Mouse (Mus musculus): Measurements from ENCODE around the gene Prdm16.

Gene Prdm16

GRCm38 (mm10) chr4:154639591-154640442 is 3.1 kb upstream of the Prdm16 start:
- no peak for DNase-seq

DNA sequence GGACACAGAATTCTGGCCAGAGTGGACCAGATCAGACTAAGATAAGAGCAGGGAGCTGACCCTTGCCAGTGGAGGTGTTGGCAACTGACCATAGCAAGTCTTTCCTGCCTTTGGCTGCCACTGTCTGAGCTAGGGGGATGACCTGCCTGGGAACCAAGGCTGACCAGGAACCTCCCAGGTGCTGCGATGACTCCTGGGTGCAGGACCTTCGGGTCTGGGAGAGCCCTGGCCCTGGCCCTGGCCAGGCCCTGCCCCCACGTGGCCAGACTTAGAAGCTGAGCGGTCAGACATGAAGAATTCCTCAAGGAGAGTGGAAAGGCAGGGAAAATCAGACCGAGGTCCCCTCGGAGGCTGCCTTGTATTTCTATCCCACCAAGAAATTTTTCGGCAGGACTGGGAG is 2.5 kb upstream of the Prdm16 start:
- no peak for DNase-seq

- no peak for DNase-seq
These were observed 1.7 kb upstream of the Prdm16 start for GRCm38 (mm10) chr4:154638320-154638886.

DNA sequence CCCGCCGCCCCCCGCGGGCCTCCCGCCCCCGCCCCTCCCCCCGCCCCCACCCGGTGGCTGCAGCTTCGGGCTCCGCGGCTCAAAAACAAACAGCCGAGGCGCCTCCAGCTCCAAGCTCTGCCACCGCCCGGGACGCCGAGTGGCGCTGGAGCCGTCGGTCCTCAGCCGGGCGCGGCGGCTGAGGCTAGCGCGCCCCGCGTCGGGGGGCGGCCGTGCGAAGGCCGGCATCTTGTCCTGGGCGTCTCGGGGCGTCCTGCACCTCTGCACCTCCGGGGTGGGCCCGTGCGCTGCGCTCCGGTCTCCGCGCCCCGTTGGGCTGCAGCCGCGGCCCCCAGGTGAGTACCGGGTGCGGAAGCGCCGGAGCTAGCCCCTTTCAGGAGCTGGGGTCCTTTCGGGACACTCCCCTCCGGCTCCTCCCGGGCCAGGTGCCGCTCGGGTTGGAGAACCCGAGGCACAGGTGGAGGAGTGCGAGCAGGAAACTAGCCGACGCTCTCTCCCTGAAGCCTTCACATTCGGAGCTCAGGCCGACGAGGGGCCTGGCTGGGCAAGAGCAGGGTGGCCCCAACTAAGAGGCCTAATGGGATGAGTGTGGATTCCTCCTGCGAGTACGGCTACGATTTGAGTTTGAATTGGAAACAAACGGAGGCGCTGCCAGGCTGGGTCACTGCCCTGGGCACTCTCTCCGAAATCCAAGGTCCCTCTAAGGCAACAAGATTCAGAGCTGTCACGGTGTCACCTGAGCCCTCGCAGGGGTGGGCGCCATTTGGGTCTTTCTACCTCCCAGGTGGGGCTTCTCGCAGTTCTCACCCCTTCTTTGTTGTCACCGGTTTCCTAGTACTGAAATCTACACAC is 1.0 kb upstream of the Prdm16 start:
- DNase-seq: no peak

- DNase-seq: no peak
These were observed 630 bp downstream of the Prdm16 start for GRCm38 (mm10) chr4:154636053-154636433.

- no peak for DNase-seq
These were observed 1.2 kb downstream of the Prdm16 start for GRCm38 (mm10) chr4:154635241-154636052.

- no peak for DNase-seq
These were observed 2.0 kb downstream of the Prdm16 start for GRCm38 (mm10) chr4:154634470-154635240.

- no peak for DNase-seq
These were observed 2.7 kb downstream of the Prdm16 start for GRCm38 (mm10) chr4:154634001-154634400.

- no peak for DNase-seq
These were observed 3.6 kb downstream of the Prdm16 start for GRCm38 (mm10) chr4:154632800-154633764.

GRCm38 (mm10) chr4:154630763-154631162 is 5.9 kb downstream of the Prdm16 start:
- DNase-seq: no peak

DNA sequence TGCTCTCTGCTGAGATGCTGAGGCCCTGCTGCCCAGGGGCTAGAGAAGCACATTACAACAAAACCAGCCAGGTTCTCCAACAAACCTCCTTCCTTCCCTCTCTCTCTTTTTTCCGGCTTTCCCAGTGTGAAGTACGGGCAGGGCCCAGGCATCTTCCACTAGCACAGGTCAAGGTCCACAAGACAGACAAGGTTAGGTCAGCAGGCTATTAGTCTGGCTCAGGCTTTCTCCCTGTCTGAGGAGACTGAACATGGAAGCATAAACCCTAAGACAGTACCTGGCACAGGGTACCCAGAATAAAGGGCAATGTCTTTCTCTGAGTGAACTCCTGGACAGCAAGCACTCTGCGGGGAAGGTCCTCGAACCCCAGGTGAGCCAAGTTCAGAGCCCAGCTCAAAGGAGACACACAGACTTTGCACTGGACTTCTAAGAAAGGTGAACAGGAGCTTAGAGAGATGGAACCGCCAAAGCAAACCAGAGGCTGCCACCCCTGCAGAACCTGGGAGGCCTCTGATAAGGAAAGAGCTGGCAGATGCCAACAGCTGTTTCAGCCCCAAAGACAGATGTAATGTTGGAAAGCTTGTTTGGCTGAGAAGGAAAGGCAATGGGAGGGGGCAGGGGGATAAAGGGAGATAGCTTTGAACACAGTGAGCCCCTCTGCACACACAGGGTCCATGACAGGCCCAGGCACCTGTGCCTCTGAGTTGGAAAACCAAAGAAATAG is 9.1 kb downstream of the Prdm16 start:
- DNase-seq: no peak

DNA sequence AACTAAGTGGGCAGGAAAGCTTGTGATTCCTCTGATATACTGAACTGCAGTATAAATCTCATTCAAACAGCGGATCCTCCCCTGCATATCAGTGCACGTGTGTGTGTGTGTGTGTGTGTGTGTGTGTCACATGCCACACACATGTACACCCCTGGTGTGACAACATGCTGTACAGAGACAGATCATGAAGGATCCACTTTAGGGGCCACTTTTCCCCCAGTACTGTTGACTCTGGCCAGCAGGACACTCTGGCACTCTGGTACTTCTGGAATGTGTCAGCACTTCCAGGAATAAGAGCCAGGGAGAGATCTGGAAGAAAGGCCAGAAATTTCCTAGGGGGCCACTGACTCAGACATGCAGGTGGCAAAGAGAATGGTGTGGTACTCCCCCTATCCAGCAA is 10.4 kb downstream of the Prdm16 start:
- DNase-seq: no peak

- DNase-seq: no peak
These were observed 11.0 kb downstream of the Prdm16 start for GRCm38 (mm10) chr4:154625710-154626109.

GRCm38 (mm10) chr4:154623241-154623640 is 13.4 kb downstream of the Prdm16 start:
- no peak for DNase-seq

- no peak for DNase-seq
These were observed 14.2 kb downstream of the Prdm16 start for GRCm38 (mm10) chr4:154622521-154622920.

DNA sequence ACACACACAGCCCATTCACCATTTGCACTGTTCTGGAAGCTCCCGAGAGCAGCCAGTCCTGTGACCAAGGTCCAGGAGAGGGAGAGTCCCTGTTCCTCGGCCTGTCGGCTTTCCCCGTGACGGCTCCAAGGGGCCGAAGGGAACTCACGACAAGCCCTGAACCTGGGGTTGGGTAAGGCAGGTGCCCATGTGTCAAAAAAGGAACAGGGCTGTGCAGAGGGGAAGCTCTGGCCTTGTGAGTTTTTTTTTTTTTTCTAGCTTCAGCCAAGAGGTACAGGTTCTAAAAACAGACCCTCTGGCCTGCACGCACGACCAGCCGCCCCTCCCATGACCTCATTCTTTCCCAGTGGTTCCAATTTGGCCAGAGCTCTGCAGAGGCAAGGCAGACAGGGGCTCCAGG is 25.5 kb downstream of the Prdm16 start:
- DNase-seq: no peak

- no peak for DNase-seq
These were observed 28.9 kb downstream of the Prdm16 start for GRCm38 (mm10) chr4:154607724-154608123.

- no peak for DNase-seq
These were observed 32.2 kb downstream of the Prdm16 start for GRCm38 (mm10) chr4:154604442-154604830.

DNA sequence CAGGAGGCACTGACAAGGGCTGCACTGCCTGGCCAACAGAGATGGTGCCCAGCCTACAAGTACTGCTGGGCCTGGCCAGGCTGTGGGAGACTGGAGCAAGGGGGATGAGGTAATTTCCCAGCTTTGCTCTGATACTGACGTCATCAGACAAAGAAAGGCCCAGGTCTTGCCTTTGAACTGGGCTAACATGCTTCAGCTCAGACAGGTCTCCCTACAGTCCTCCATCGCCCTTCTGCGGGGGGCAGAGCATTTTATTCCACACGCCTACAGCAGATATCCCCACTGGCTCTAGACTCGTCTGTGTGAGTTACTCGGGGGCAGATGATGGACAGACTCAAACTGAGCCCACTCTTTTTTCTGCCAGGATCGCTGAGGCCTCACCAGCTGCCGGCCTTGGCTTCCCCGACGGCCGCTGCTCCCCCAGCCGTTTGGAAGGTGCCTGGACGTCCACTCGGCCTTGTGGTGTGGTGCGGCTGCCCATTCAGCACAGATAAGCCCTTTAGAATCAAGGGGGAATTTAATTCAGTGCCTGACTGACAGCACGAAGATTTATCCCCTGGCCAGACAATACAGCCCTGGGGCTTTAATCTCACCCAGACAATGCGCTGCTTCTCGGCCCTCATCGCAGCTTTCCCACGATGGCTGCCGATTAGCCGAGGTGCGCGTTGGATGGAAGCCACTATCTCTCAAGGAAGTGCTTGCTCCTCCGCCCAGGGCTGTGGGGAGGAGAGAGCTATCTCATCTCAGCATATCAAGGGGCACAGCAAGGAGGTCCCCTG is 32.8 kb downstream of the Prdm16 start:
- DNase-seq: no peak

Data from cerebellum, adult 11-12 months (tissue).